In genomic region chr10:121475101-121475671, GRCm38 (mm10) we compare ENCODE assay signal across 8 mouse cellular contexts. TPM values are rescaled to one million over a fixed set of nuclear protein-coding genes. Genes with fewer than 3 reads are reported as not detected.
DNase-seq lines count a peak whose midpoint lies in the region; ATAC-seq lines count a peak whose summit lies in the region.

No protein-coding gene starts in this region.

- peak overlapping the region; percentile 64 for H3K9ac ChIP-seq in midbrain, embryonic 14.5 days (replicated peaks; ENCODE audit: low read length)

- no peaks in the 10 kb centered on the region for H3K27me3 ChIP-seq in heart, embryonic 10.5 days (ENCODE audit: insufficient read depth, poor library complexity, severe bottlenecking)
- peaks cover 19% of the 10 kb centered on the region; the same call in 1 of the 2 replicates for H3K27me3 ChIP-seq in midbrain, embryonic 14.5 days (ENCODE audit: control insufficient read depth, insufficient read depth, low read length)

- no peak for ATAC-seq in midbrain, embryonic 14.5 days (ENCODE audit: low FRiP score, low TSS enrichment)
- no peak for ATAC-seq in inflammation-experienced regulatory T-cells, adult 6 months

- under 1% methylated on average over 31 of the region's 31 CpGs for WGBS in heart, embryonic 10.5 days
- 3% methylated on average over 31 of the region's 31 CpGs for WGBS in midbrain, embryonic 14.5 days

- peak overlapping the region; percentile 97 for H3K4me3 ChIP-seq in heart, embryonic 10.5 days
- peak overlapping the region; percentile 55 for H3K4me3 ChIP-seq in midbrain, embryonic 14.5 days (replicated peaks; ENCODE audit: low read depth, low read length)

- H3K9me3 ChIP-seq in heart, embryonic 10.5 days = no peaks in the 10 kb centered on the region
- no peaks in the 10 kb centered on the region for H3K9me3 ChIP-seq in midbrain, embryonic 14.5 days (ENCODE audit: control insufficient read depth, low read length)

- peaks cover 50% of the 10 kb centered on the region for H3K4me1 ChIP-seq in heart, embryonic 10.5 days
- peaks cover 6% of the 10 kb centered on the region; the same call in 1 of the 2 replicates for H3K4me1 ChIP-seq in midbrain, embryonic 14.5 days (ENCODE audit: control insufficient read depth, insufficient read depth, low read length)

- peak; percentile 54 to 81 for DNase-seq in heart, adult 18-20 months
- no peak for DNase-seq in heart, postnatal 4 days
- peak; percentile 13 for DNase-seq in Muller cell, postnatal 12 days (ENCODE audit: inconsistent ontology term)
- DNase-seq in heart, embryonic 10.5 days (ENCODE audit: low spot score) = no peak
- DNase-seq in kidney, postnatal 10 days = peak; percentile 47
- peak; percentile 21 for DNase-seq in midbrain, embryonic 14.5 days
- no peak for DNase-seq in retina, embryonic 14.5 days (ENCODE audit: low spot score)

- H3K4me2 ChIP-seq in midbrain, embryonic 14.5 days (ENCODE audit: low read length) = peak overlapping the region; percentile 94

- peak overlapping the region; percentile 98 for H3K27ac ChIP-seq in heart, embryonic 10.5 days
- H3K27ac ChIP-seq in midbrain, embryonic 14.5 days (replicated peaks; ENCODE audit: low read depth, low read length) = no peak overlapping the region

- no peaks in the 10 kb centered on the region for H3K36me3 ChIP-seq in heart, embryonic 10.5 days
- no peaks in the 10 kb centered on the region for H3K36me3 ChIP-seq in midbrain, embryonic 14.5 days (ENCODE audit: control insufficient read depth, insufficient read depth, low read length)

RNA-seq across cellular contexts. Expression of gene Rassf3, which starts 1.0 kb away (rescaled TPM):
- total RNA-seq in heart, adult 18-20 months (2021) = 100 to 1,000 TPM; 131 to 138 TPM
- 10 to 100 TPM; 82.2 to 85.0 TPM for total RNA-seq in heart, postnatal 4 days (2021)
- polyA plus RNA-seq in heart, embryonic 10.5 days (2016; fragmentation: Nextera tagmentation; extraction: Ambion mirVana) = 19.6 and 21.1 TPM in 2 replicates
- 2.4 and 4.5 TPM in 2 replicates for polyA plus RNA-seq in midbrain, embryonic 14.5 days (2014; fragmentation: Nextera tagmentation; extraction: Ambion mirVana)
- polyA plus RNA-seq in inflammation-experienced regulatory T-cells, adult 6 months (2017; shearing (Covaris generic)) = 1 to 10 TPM; 6.1 to 6.8 (median 6.2) TPM

Comparison
In these comparisons a context has a peak if more than half of its experiments do, and no peak if none do; other contexts are left out.
1. DNase-seq: peak in heart, adult 18-20 months (2 of 2), Muller cell, postnatal 12 days (single experiment), kidney, postnatal 10 days (single experiment) and midbrain, embryonic 14.5 days (single experiment); none in heart, postnatal 4 days (single experiment), heart, embryonic 10.5 days (single experiment) and retina, embryonic 14.5 days (single experiment).